ENCODE assay signal across 17 mouse cellular contexts in genomic region chr1:176832607-176833006, GRCm38 (mm10). TPM values are rescaled to one million over a fixed set of nuclear protein-coding genes. Genes with fewer than 3 reads are reported as not detected.
DNase-seq lines count a peak whose midpoint lies in the region; ATAC-seq and TF ChIP-seq lines count a peak whose summit lies in the region.
"Had no signal": no experiment of that assay in that cellular context is flagged by ENCODE, and none has a peak within 500 bp of the region (broad histone marks: within the 10 kb centered on the region; RNA-seq: fewer than 3 reads in every experiment).

No protein-coding gene starts in this region.

- TF ChIP-seq CTCF in layer of hippocampus, adult 2 months (conservative IDR thresholded peaks at IDR 0.05) = no peak
- TF ChIP-seq CTCF in C2C12 (IDR thresholded peaks at IDR 0.05; ENCODE audit: control insufficient read depth, insufficient read depth, insufficient read length) = no peak
- no peak for TF ChIP-seq CTCF in forebrain, postnatal 0 days (IDR thresholded peaks at IDR 0.05; ENCODE audit: low read depth)

- H3K9ac ChIP-seq in forebrain, postnatal 0 days = no peak overlapping the region
- no peak overlapping the region for H3K9ac ChIP-seq in neural tube, embryonic 15.5 days (replicated peaks)
- H3K9ac ChIP-seq: forebrain, embryonic 15.5 days; intestine, embryonic 15.5 days; kidney, embryonic 15.5 days; limb, embryonic 13.5 days had no signal

- H3K4me3 ChIP-seq in layer of hippocampus, adult 2 months = no peak overlapping the region
- H3K4me3 ChIP-seq in C2C12 (ENCODE audit: insufficient read depth, poor library complexity, severe bottlenecking) = no peak overlapping the region
- H3K4me3 ChIP-seq in brown adipose tissue, adult 24 weeks (ENCODE audit: insufficient read depth, low read depth, low read length) = no peak overlapping the region
- no peak overlapping the region for H3K4me3 ChIP-seq in forebrain, postnatal 0 days (ENCODE audit: low read depth, low read length)
- H3K4me3 ChIP-seq in neural tube, embryonic 15.5 days (replicated peaks) = no peak overlapping the region
- H3K4me3 ChIP-seq: forebrain, embryonic 15.5 days; heart, embryonic 10.5 days; intestine, embryonic 15.5 days; kidney, embryonic 15.5 days; limb, embryonic 13.5 days had no signal

- H3K36me3 ChIP-seq in C2C12 (ENCODE audit: control insufficient read depth, insufficient read depth) = peaks cover 11% of the 10 kb centered on the region
- peaks cover 5% of the 10 kb centered on the region; the same call in 1 of the 2 replicates for H3K36me3 ChIP-seq in forebrain, postnatal 0 days (ENCODE audit: insufficient read depth)
- H3K36me3 ChIP-seq in neural tube, embryonic 15.5 days = peaks cover 6% of the 10 kb centered on the region
- H3K36me3 ChIP-seq: forebrain, embryonic 15.5 days; intestine, embryonic 15.5 days had no signal

- no peaks in the 10 kb centered on the region for H3K27me3 ChIP-seq in C2C12 (ENCODE audit: control insufficient read depth, insufficient read depth, insufficient read length)
- no peaks in the 10 kb centered on the region for H3K27me3 ChIP-seq in forebrain, postnatal 0 days (ENCODE audit: insufficient read depth, low read length)
- H3K27me3 ChIP-seq in neural tube, embryonic 15.5 days (replicated peaks) = peaks cover 4% of the 10 kb centered on the region; the same call in 1 of the 2 replicates
- H3K27me3 ChIP-seq: forebrain, embryonic 15.5 days; intestine, embryonic 15.5 days had no signal

- H3K79me3 ChIP-seq in C2C12 (ENCODE audit: low read depth) = peaks cover 29% of the 10 kb centered on the region

- peaks cover 65% of the 10 kb centered on the region for H3K79me2 ChIP-seq in C2C12 (ENCODE audit: control insufficient read depth, insufficient read depth)

- H3K27ac ChIP-seq in layer of hippocampus, adult 2 months = peak overlapping the region; percentile 32; the same call in 1 of the 2 replicates
- peak overlapping the region; percentile 21 for H3K27ac ChIP-seq in brown adipose tissue, adult 24 weeks (replicated peaks; ENCODE audit: low read depth, low read length)
- no peak overlapping the region for H3K27ac ChIP-seq in forebrain, postnatal 0 days (ENCODE audit: low read depth, low read length)
- H3K27ac ChIP-seq in neural tube, embryonic 15.5 days (replicated peaks) = no peak overlapping the region
- H3K27ac ChIP-seq: forebrain, embryonic 15.5 days; heart, embryonic 10.5 days; intestine, embryonic 15.5 days; kidney, embryonic 15.5 days; limb, embryonic 13.5 days had no signal

- no peak overlapping the region for H3ac ChIP-seq in C2C12 (ENCODE audit: control insufficient read depth, insufficient read length, low read depth)

- ATAC-seq in megakaryocyte progenitor cell, adult 5-6 weeks (replicated peaks; ENCODE audit: poor library complexity) = peak; percentile 30
- ATAC-seq in forebrain, postnatal 0 days = no peak
- no peak for ATAC-seq in neural tube, embryonic 15.5 days (ENCODE audit: low FRiP score)
- ATAC-seq: forebrain, embryonic 15.5 days; intestine, embryonic 15.5 days had no signal

- H3K4me2 ChIP-seq in forebrain, postnatal 0 days (ENCODE audit: low read depth) = no peak overlapping the region
- no peak overlapping the region for H3K4me2 ChIP-seq in neural tube, embryonic 15.5 days
- H3K4me2 ChIP-seq: forebrain, embryonic 15.5 days; intestine, embryonic 15.5 days; kidney, embryonic 15.5 days; limb, embryonic 13.5 days had no signal

- peaks cover 7% of the 10 kb centered on the region; the same call in 1 of the 2 replicates for H3K4me1 ChIP-seq in brown adipose tissue, adult 24 weeks (ENCODE audit: control insufficient read depth, insufficient read depth, insufficient read length, low read length)
- H3K4me1 ChIP-seq in forebrain, postnatal 0 days (ENCODE audit: insufficient read depth) = 0 out of 2 replicates have a peak, but pooled peaks cover 3% of the 10 kb centered on the region
- peaks cover 8% of the 10 kb centered on the region for H3K4me1 ChIP-seq in neural tube, embryonic 15.5 days

- 80% methylated on average over 8 of the region's 8 CpGs for WGBS in forebrain, postnatal 0 days
- WGBS in neural tube, embryonic 15.5 days = 84% methylated on average over 8 of the region's 8 CpGs

- no peak for DNase-seq in layer of hippocampus, adult 2 months (ENCODE audit: low spot score in 2 of 2)
- DNase-seq in layer of hippocampus, adult 9-10 months (ENCODE audit: low spot score) = no peak
- no peak for DNase-seq in forebrain, postnatal 0 days
- DNase-seq in yolk sac, embryonic 10.5 days (ENCODE audit: low spot score) = no peak
- DNase-seq: cerebellum, adult 9-10 months; lung, adult 2 months; right cerebral cortex, postnatal 25 days; thymus, postnatal 4 days had no signal

- no peaks in the 10 kb centered on the region for H3K9me3 ChIP-seq in forebrain, postnatal 0 days (ENCODE audit: low read length)
- H3K9me3 ChIP-seq in neural tube, embryonic 15.5 days (replicated peaks) = no peaks in the 10 kb centered on the region
- H3K9me3 ChIP-seq: forebrain, embryonic 15.5 days; heart, embryonic 10.5 days; intestine, embryonic 15.5 days; kidney, embryonic 15.5 days; limb, embryonic 13.5 days had no signal

TF ChIP-seq in C2C12, 6 proteins besides CTCF, POLR2A, EP300 and RAD21:
- TF ChIP-seq MYOG (IDR thresholded peaks at IDR 0.05; ENCODE audit: control insufficient read depth, extremely low read depth, insufficient read length) = no peak
- TF ChIP-seq FOSL1 (IDR thresholded peaks at IDR 0.05; ENCODE audit: insufficient read depth, low read length, poor library complexity, severe bottlenecking) = peak; percentile 21
- peak; percentile 17 for TF ChIP-seq MYOD1 (IDR thresholded peaks at IDR 0.05; ENCODE audit: control insufficient read depth, insufficient read length, low read depth)
- TF ChIP-seq CEBPB (IDR thresholded peaks at IDR 0.05; ENCODE audit: low read depth) = no peak
- no peak for TF ChIP-seq MAX (IDR thresholded peaks at IDR 0.05)

RNA-seq across cellular contexts. Expression of gene Sdccag8, which starts 18.1 kb away (rescaled TPM):
- 10 to 100 TPM; 20.0 to 20.7 TPM for total RNA-seq in layer of hippocampus, adult 2 months (2021)
- 5.8 TPM for polyA plus RNA-seq in C2C12 (2012; fragmentation: generic; extraction: Trizol)
- polyA plus RNA-seq in brown adipose tissue, adult 24 weeks (2012; ENCODE audit: insufficient read depth, insufficient read length, missing spikeins) = 4.2 and 7.5 TPM in 2 replicates
- 9.4 and 12.8 TPM in 2 replicates for total RNA-seq in megakaryocyte progenitor cell, adult 5-6 weeks (2015)
- 23.2 and 25.4 TPM in 2 replicates for total RNA-seq in megakaryocyte progenitor cell, adult 5-6 weeks (2017)
- total RNA-seq in forebrain, postnatal 0 days (2014; rRNA removed) = 14.0 and 15.7 TPM in 2 replicates
- polyA plus RNA-seq in forebrain, postnatal 0 days (2015; fragmentation: Nextera tagmentation; extraction: Ambion mirVana) = 32.8 and 33.6 TPM in 2 replicates
- polyA plus RNA-seq in neural tube, embryonic 15.5 days (2015; fragmentation: Nextera tagmentation; extraction: Ambion mirVana) = 19.8 and 20.5 TPM in 2 replicates

RNA-seq across cellular contexts. Expression of gene Cep170, which starts 18.7 kb away (rescaled TPM):
- 10 to 100 TPM; 96.4 to 96.8 TPM for total RNA-seq in layer of hippocampus, adult 2 months (2021)
- 15.1 TPM for polyA plus RNA-seq in C2C12 (2012; fragmentation: generic; extraction: Trizol)
- polyA plus RNA-seq in brown adipose tissue, adult 24 weeks (2012; ENCODE audit: insufficient read depth, insufficient read length, missing spikeins) = 13.2 and 15.1 TPM in 2 replicates
- total RNA-seq in megakaryocyte progenitor cell, adult 5-6 weeks (2015) = 32.9 and 42.4 TPM in 2 replicates
- total RNA-seq in megakaryocyte progenitor cell, adult 5-6 weeks (2017) = 28.2 and 32.0 TPM in 2 replicates
- total RNA-seq in forebrain, postnatal 0 days (2014; rRNA removed) = 189 and 233 TPM in 2 replicates
- 82.1 and 99.6 TPM in 2 replicates for polyA plus RNA-seq in forebrain, postnatal 0 days (2015; fragmentation: Nextera tagmentation; extraction: Ambion mirVana)
- polyA plus RNA-seq in neural tube, embryonic 15.5 days (2015; fragmentation: Nextera tagmentation; extraction: Ambion mirVana) = 80.4 and 91.0 TPM in 2 replicates

Comparison
In these comparisons a context has a peak if more than half of its experiments do, and no peak if none do; other contexts are left out.
1. H3K27ac ChIP-seq: peak in layer of hippocampus, adult 2 months (single experiment) and brown adipose tissue, adult 24 weeks (single experiment); none in forebrain, postnatal 0 days (single experiment) and neural tube, embryonic 15.5 days (single experiment).